Mouse (Mus musculus): ENCODE results near the gene Hc. TPM values are rescaled to one million over a fixed set of nuclear protein-coding genes. Genes with fewer than 3 reads are reported as not detected.

Hc gene
- total RNA-seq, 4 experiments from 2014 or later, result 0.21 TPM; not detected in 3

- no peak for DNase-seq (ENCODE audit: low spot score in 2 of 2)
Measured at GRCm38 (mm10) chr2:34978226-34978625, 83.0 kb downstream of the Hc start.

- DNase-seq (ENCODE audit: low spot score in 2 of 2), result no peak
Measured at GRCm38 (mm10) chr2:34976945-34977658, 84.1 kb downstream of the Hc start.

- DNase-seq (ENCODE audit: low spot score in 2 of 2), result no peak
Measured at GRCm38 (mm10) chr2:34976447-34976846, 84.8 kb downstream of the Hc start.

- no peak for DNase-seq (ENCODE audit: low spot score in 2 of 2)
Measured at GRCm38 (mm10) chr2:34973087-34973486, 88.2 kb downstream of the Hc start.

- DNase-seq (ENCODE audit: low spot score in 2 of 2), result no peak
Measured at GRCm38 (mm10) chr2:34971080-34971888, 90.0 kb downstream of the Hc start.

GRCm38 (mm10) chr2:34970092-34970750 is 91.0 kb downstream of the Hc start:
- DNase-seq (ENCODE audit: low spot score in 2 of 2), result peak; percentile 58 to 62

GRCm38 (mm10) chr2:34969166-34969565 is 92.1 kb downstream of the Hc start:
- peak in 1 of 2 experiments; percentile 5 for DNase-seq (ENCODE audit: low spot score in 2 of 2)

GRCm38 (mm10) chr2:34966243-34966934 is 94.8 kb downstream of the Hc start:
- DNase-seq (ENCODE audit: low spot score in 2 of 2), result no peak

- DNase-seq (ENCODE audit: low spot score in 2 of 2), result no peak
Measured at GRCm38 (mm10) chr2:34965806-34966205, 95.4 kb downstream of the Hc start.

GRCm38 (mm10) chr2:34965293-34965692 is 95.9 kb downstream of the Hc start:
- no peak for DNase-seq (ENCODE audit: low spot score in 2 of 2)

- no peak for DNase-seq (ENCODE audit: low spot score in 2 of 2)
Measured at GRCm38 (mm10) chr2:34964651-34965050, 96.6 kb downstream of the Hc start.

- DNase-seq (ENCODE audit: low spot score in 2 of 2), result no peak
Measured at GRCm38 (mm10) chr2:34964230-34964629, 97.0 kb downstream of the Hc start.

GRCm38 (mm10) chr2:34963371-34963956 is 97.8 kb downstream of the Hc start:
- DNase-seq (ENCODE audit: low spot score in 2 of 2), result no peak

GRCm38 (mm10) chr2:34962893-34963292 is 98.3 kb downstream of the Hc start:
- DNase-seq (ENCODE audit: low spot score in 2 of 2), result no peak

- no peak for DNase-seq (ENCODE audit: low spot score in 2 of 2)
Measured at GRCm38 (mm10) chr2:34962211-34962610, 99.0 kb downstream of the Hc start.

- no peak for DNase-seq (ENCODE audit: low spot score in 2 of 2)
Measured at GRCm38 (mm10) chr2:34961481-34962036, 99.7 kb downstream of the Hc start, which contains the start of gene Traf1. Gene Traf1 (minus strand): TSS chr2:34961772.

GRCm38 (mm10) chr2:34960966-34961365 is 100.3 kb downstream of the Hc start:
- DNase-seq (ENCODE audit: low spot score in 2 of 2), result no peak

GRCm38 (mm10) chr2:34960466-34960865 is 100.8 kb downstream of the Hc start:
- DNase-seq (ENCODE audit: low spot score in 2 of 2), result no peak

GRCm38 (mm10) chr2:34958582-34958981 is 102.7 kb downstream of the Hc start:
- DNase-seq (ENCODE audit: low spot score in 2 of 2), result no peak

- DNase-seq (ENCODE audit: low spot score in 2 of 2), result no peak
Measured at GRCm38 (mm10) chr2:34958036-34958435, 103.2 kb downstream of the Hc start.

GRCm38 (mm10) chr2:34957405-34957804 is 103.8 kb downstream of the Hc start:
- DNase-seq (ENCODE audit: low spot score in 2 of 2), result no peak

Data from gastrocnemius, adult 8-10 months (tissue).